In genomic region chr7:99238417-99238816, GRCm38 (mm10) we compare ENCODE assay signal across 9 mouse cellular contexts. TPM values are rescaled to one million over a fixed set of nuclear protein-coding genes. Genes with fewer than 3 reads are reported as not detected.
DNase-seq lines count a peak whose midpoint lies in the region; ATAC-seq and TF ChIP-seq lines count a peak whose summit lies in the region.
"Had no signal": no experiment of that assay in that cellular context is flagged by ENCODE, and none has a peak within 500 bp of the region (broad histone marks: within the 10 kb centered on the region; RNA-seq: fewer than 3 reads in every experiment).

Gene Mogat2 (minus strand): TSS chr7:99238619.

- H3K9me3 ChIP-seq in hindbrain, embryonic 14.5 days (ENCODE audit: control insufficient read depth, low read length), result no peaks in the 10 kb centered on the region
- no peaks in the 10 kb centered on the region for H3K9me3 ChIP-seq in liver, postnatal 0 days (ENCODE audit: low read length)

- H3K27me3 ChIP-seq in hindbrain, embryonic 14.5 days (ENCODE audit: control insufficient read depth, insufficient read depth, low read length), result peaks cover 4% of the 10 kb centered on the region; the same call in 1 of the 2 replicates
- no peaks in the 10 kb centered on the region; the same call in 1 of the 2 replicates for H3K27me3 ChIP-seq in liver, postnatal 0 days (ENCODE audit: insufficient read depth, low read length)

- H3K4me2 ChIP-seq in hindbrain, embryonic 14.5 days (replicated peaks), result 0 out of 2 replicates have a peak within 1 kb of the TSS, but pooled peaks have one; percentile 15
- H3K4me2 ChIP-seq in liver, postnatal 0 days (ENCODE audit: low read depth, low read length), result peak within 1 kb of the TSS; percentile 71

- intact Hi-C loops in left cerebral cortex, postnatal 36 days (cut with DNase I), result no loop called here

- H3K36me3 ChIP-seq in hindbrain, embryonic 14.5 days (replicated peaks; ENCODE audit: control insufficient read depth, insufficient read depth), result no peaks in the 10 kb centered on the region
- H3K36me3 ChIP-seq in liver, postnatal 0 days (replicated peaks; ENCODE audit: insufficient read depth, low read length), result no peaks in the 10 kb centered on the region

- WGBS in hindbrain, embryonic 14.5 days, result 13% methylated on average over 13 of the region's 13 CpGs
- WGBS in liver, postnatal 0 days (ENCODE audit: insufficient replicate concordance), result 3% methylated on average over 13 of the region's 13 CpGs

- no peak within 1 kb of the TSS for H3K4me3 ChIP-seq in hindbrain, embryonic 14.5 days (replicated peaks; ENCODE audit: low read length)
- H3K4me3 ChIP-seq in liver, postnatal 0 days (ENCODE audit: low read depth, low read length), result peak within 1 kb of the TSS; percentile 45

- no peak within 1 kb of the TSS for H3K9ac ChIP-seq in hindbrain, embryonic 14.5 days
- H3K9ac ChIP-seq in liver, postnatal 0 days (replicated peaks), result no peak within 1 kb of the TSS

- H3K27ac ChIP-seq in hindbrain, embryonic 14.5 days, result no peak within 1 kb of the TSS
- H3K27ac ChIP-seq in liver, postnatal 0 days (ENCODE audit: low read depth), result no peak within 1 kb of the TSS

- TF ChIP-seq EP300 in liver, postnatal 0 days (IDR thresholded peaks at IDR 0.05; ENCODE audit: low read depth), result no peak

- TF ChIP-seq CTCF in liver, postnatal 0 days (IDR thresholded peaks at IDR 0.05; ENCODE audit: low read depth), result no peak

- H3K4me1 ChIP-seq in hindbrain, embryonic 14.5 days (replicated peaks; ENCODE audit: control insufficient read depth, insufficient read depth, low read length), result no peaks in the 10 kb centered on the region
- peaks cover 31% of the 10 kb centered on the region for H3K4me1 ChIP-seq in liver, postnatal 0 days (ENCODE audit: insufficient read depth)

- ATAC-seq in hindbrain, embryonic 14.5 days (ENCODE audit: low FRiP score), result no peak
- peak; percentile 90 for ATAC-seq in liver, postnatal 0 days

- peak; percentile 21 for DNase-seq in retina, embryonic 14.5 days (ENCODE audit: low spot score)
- no peak for DNase-seq in retina, postnatal 1 day
- DNase-seq in hindbrain, embryonic 14.5 days (ENCODE audit: low spot score), result no peak
- peak; percentile 66 for DNase-seq in liver, postnatal 0 days
- DNase-seq in left cerebral cortex, postnatal 36 days (ENCODE audit: low spot score in 2 of 2), result no peak
- no peak for DNase-seq in frontal cortex, postnatal 36 days (ENCODE audit: low spot score in 2 of 2)
- no peak for DNase-seq in urinary bladder, adult 18-20 months (ENCODE audit: low spot score in 2 of 2)
- DNase-seq: adrenal gland, postnatal 10 days; spleen, adult 18-20 months had no signal

RNA-seq across cellular contexts. Expression of gene Mogat2, which starts in this region (rescaled TPM):
- polyA plus RNA-seq in hindbrain, embryonic 14.5 days (2014; fragmentation: Nextera tagmentation; extraction: Ambion mirVana), result 1.3 and 2.5 TPM in 2 replicates
- 3.9 and 4.0 TPM in 2 replicates for polyA plus RNA-seq in liver, postnatal 0 days (2015; fragmentation: Nextera tagmentation; extraction: Ambion mirVana)
- not detected for total RNA-seq in left cerebral cortex, postnatal 36 days (2021)

Comparison
In these comparisons a context has a peak if more than half of its experiments do, and no peak if none do; other contexts are left out.
1. DNase-seq: peak in retina, embryonic 14.5 days (single experiment) and liver, postnatal 0 days (single experiment); none in retina, postnatal 1 day (single experiment), hindbrain, embryonic 14.5 days (single experiment), left cerebral cortex, postnatal 36 days (0 of 2), frontal cortex, postnatal 36 days (0 of 2) and urinary bladder, adult 18-20 months (0 of 2).